Mouse (Mus musculus): Measurements from ENCODE around the gene Dnah8. TPM values are rescaled to one million over a fixed set of nuclear protein-coding genes. Genes with fewer than 3 reads are reported as not detected.

Dnah8 gene
- total and polyA plus RNA-seq, 2 experiments from 2014 or later, result 2.1 to 5.0 TPM

GRCm38 (mm10) chr17:30847498-30847897, 223.3 kb downstream of the Dnah8 start:
- Histone ChIP-seq H3K4me3 (ENCODE audit: low read depth, low read length) (no peak overlapping the region), H3K9ac (no peak overlapping the region), H3K36me3 (ENCODE audit: insufficient read depth) (no peaks in the 10 kb centered on the region), H3K4me2 (ENCODE audit: low read depth) (no peak overlapping the region), H3K27me3 (ENCODE audit: insufficient read depth, low read length) (no peaks in the 10 kb centered on the region), H3K9me3 (ENCODE audit: low read length) (no peaks in the 10 kb centered on the region), H3K27ac (ENCODE audit: low read depth, low read length) (no peak overlapping the region), H3K4me1 (ENCODE audit: insufficient read depth) (no peaks in the 10 kb centered on the region)
- TF ChIP-seq CTCF (IDR thresholded peaks at IDR 0.05; ENCODE audit: low read depth), result no peak
- ATAC-seq, result no peak
- WGBS, result 93% methylated on average over 7 of the region's 7 CpGs
- no peak for DNase-seq

DNA sequence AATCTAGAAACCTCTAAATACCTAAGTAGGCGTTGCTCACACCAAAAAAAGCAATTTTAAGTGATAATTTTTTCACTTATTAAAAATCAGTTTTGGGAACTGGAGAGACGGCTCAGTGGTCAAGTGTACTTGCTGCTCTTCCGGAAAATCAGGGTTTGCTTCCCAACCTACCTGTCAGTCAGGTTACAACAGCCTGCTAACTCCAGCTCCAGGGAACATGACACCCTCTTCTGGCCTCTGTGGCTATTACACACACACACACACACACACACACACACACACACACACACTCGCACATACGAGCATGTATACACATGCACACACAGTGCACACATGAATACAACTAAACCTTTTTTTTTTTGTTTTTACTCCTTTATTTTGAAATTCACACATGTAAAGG, 223.9 kb downstream of the Dnah8 start:
- Histone ChIP-seq H3K27me3 (ENCODE audit: insufficient read depth, low read length) (no peaks in the 10 kb centered on the region), H3K4me1 (ENCODE audit: insufficient read depth) (no peaks in the 10 kb centered on the region), H3K9ac (no peak overlapping the region), H3K9me3 (ENCODE audit: low read length) (no peaks in the 10 kb centered on the region), H3K27ac (ENCODE audit: low read depth, low read length) (no peak overlapping the region), H3K36me3 (ENCODE audit: insufficient read depth) (no peaks in the 10 kb centered on the region), H3K4me2 (ENCODE audit: low read depth) (no peak overlapping the region), H3K4me3 (ENCODE audit: low read depth, low read length) (no peak overlapping the region)
- no peak for DNase-seq
- ATAC-seq, result no peak
- TF ChIP-seq CTCF (IDR thresholded peaks at IDR 0.05; ENCODE audit: low read depth), result no peak
- 86% methylated on average over 5 of the region's 5 CpGs for WGBS

DNA sequence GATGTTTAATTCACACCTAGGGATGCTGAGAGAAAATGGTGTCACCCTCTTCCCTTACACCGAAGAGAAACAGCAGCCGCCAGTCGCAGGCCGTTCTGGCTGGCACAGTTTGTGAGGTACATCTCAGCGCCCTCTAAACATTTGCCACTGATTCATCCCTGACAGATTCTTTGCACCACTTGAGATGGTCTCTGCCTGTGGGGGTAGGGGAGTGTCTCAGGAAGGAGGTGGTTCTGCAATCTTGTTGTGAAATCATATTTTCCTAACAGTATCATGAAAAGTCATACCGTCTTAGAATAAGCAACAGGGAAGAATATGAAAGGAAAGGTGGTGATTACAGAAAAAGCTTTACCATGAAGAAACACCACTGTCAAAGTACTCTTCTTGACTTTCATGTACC, 224.7 kb downstream of the Dnah8 start:
- no peak overlapping the region for H3K9ac ChIP-seq
- 91% methylated on average over 6 of the region's 6 CpGs for WGBS
- no peaks in the 10 kb centered on the region for H3K4me1 ChIP-seq (ENCODE audit: insufficient read depth)
- no peak overlapping the region for H3K4me3 ChIP-seq (ENCODE audit: low read depth, low read length)
- no peaks in the 10 kb centered on the region for H3K36me3 ChIP-seq (ENCODE audit: insufficient read depth)
- no peak overlapping the region for H3K4me2 ChIP-seq (ENCODE audit: low read depth)
- no peaks in the 10 kb centered on the region for H3K27me3 ChIP-seq (ENCODE audit: insufficient read depth, low read length)
- H3K9me3 ChIP-seq (ENCODE audit: low read length), result no peaks in the 10 kb centered on the region
- no peak overlapping the region for H3K27ac ChIP-seq (ENCODE audit: low read depth, low read length)
- no peak for TF ChIP-seq CTCF (IDR thresholded peaks at IDR 0.05; ENCODE audit: low read depth)
- DNase-seq (no peak), ATAC-seq (no peak)

GRCm38 (mm10) chr17:30849813-30850212, 225.7 kb downstream of the Dnah8 start:
- Histone ChIP-seq H3K27me3 (ENCODE audit: insufficient read depth, low read length) (no peaks in the 10 kb centered on the region), H3K4me2 (ENCODE audit: low read depth) (no peak overlapping the region), H3K4me1 (ENCODE audit: insufficient read depth) (no peaks in the 10 kb centered on the region), H3K9ac (no peak overlapping the region), H3K27ac (ENCODE audit: low read depth, low read length) (no peak overlapping the region), H3K4me3 (ENCODE audit: low read depth, low read length) (no peak overlapping the region), H3K36me3 (ENCODE audit: insufficient read depth) (no peaks in the 10 kb centered on the region), H3K9me3 (ENCODE audit: low read length) (no peaks in the 10 kb centered on the region)
- WGBS, result 97% methylated on average over 12 of the region's 12 CpGs
- TF ChIP-seq CTCF (IDR thresholded peaks at IDR 0.05; ENCODE audit: low read depth), result no peak
- ATAC-seq, result no peak
- no peak for DNase-seq

GRCm38 (mm10) chr17:30852345-30852744, 228.2 kb downstream of the Dnah8 start:
- H3K4me1 ChIP-seq (ENCODE audit: insufficient read depth), result no peaks in the 10 kb centered on the region
- ATAC-seq, result no peak
- H3K4me2 ChIP-seq (ENCODE audit: low read depth), result no peak overlapping the region
- H3K9me3 ChIP-seq (ENCODE audit: low read length), result no peaks in the 10 kb centered on the region
- no peak overlapping the region for H3K27ac ChIP-seq (ENCODE audit: low read depth, low read length)
- no peaks in the 10 kb centered on the region for H3K27me3 ChIP-seq (ENCODE audit: insufficient read depth, low read length)
- no peak overlapping the region for H3K4me3 ChIP-seq (ENCODE audit: low read depth, low read length)
- H3K9ac ChIP-seq, result no peak overlapping the region
- DNase-seq, result no peak
- TF ChIP-seq CTCF (IDR thresholded peaks at IDR 0.05; ENCODE audit: low read depth), result peak; percentile 24
- no peaks in the 10 kb centered on the region for H3K36me3 ChIP-seq (ENCODE audit: insufficient read depth)

GRCm38 (mm10) chr17:30857347-30857746, 233.2 kb downstream of the Dnah8 start:
- Histone ChIP-seq H3K9ac (no peak overlapping the region), H3K4me1 (ENCODE audit: insufficient read depth) (0 out of 2 replicates have a peak, but pooled peaks cover 4% of the 10 kb centered on the region), H3K9me3 (ENCODE audit: low read length) (no peaks in the 10 kb centered on the region), H3K27ac (ENCODE audit: low read depth, low read length) (no peak overlapping the region), H3K4me2 (ENCODE audit: low read depth) (no peak overlapping the region), H3K27me3 (ENCODE audit: insufficient read depth, low read length) (no peaks in the 10 kb centered on the region), H3K4me3 (ENCODE audit: low read depth, low read length) (no peak overlapping the region), H3K36me3 (ENCODE audit: insufficient read depth) (no peaks in the 10 kb centered on the region)
- DNase-seq, result no peak
- no peak for TF ChIP-seq CTCF (IDR thresholded peaks at IDR 0.05; ENCODE audit: low read depth)
- ATAC-seq, result no peak
- 84% methylated on average over 5 of the region's 5 CpGs for WGBS

DNA sequence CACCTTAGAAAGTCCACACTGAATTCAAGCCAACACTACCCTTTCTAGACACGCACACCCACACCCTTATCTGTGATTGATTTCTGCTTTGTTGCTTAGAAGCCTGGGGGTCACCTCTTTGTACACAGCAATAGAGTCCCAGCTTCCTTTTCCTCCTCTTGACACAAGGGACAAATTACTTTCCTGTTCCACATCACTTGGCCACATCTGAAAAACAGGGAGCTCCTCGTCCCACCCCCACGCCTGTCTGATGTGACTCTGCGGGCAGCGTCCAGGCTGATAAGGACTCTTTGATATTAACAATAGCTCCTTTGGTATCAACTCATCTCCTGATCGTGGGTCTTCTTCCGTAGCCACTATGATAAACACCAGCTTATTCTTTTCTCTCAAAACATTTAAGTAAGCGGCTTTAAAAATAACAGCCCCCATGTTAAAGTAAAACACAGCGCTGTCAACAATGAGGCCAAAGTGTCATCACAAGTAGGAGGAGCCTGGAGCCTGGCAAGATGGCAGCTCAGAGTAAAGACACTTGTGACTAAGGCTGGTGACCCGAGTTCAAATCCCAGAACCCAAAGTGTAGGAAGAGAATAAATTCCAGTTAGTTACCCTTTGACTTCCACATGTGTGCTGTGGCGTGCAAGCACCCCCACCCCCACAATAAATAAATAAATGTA, 234.6 kb downstream of the Dnah8 start:
- WGBS, result 77% methylated on average over 11 of the region's 11 CpGs
- ATAC-seq, result no peak
- Histone ChIP-seq H3K4me2 (ENCODE audit: low read depth) (no peak overlapping the region), H3K9ac (no peak overlapping the region), H3K9me3 (ENCODE audit: low read length) (no peaks in the 10 kb centered on the region), H3K36me3 (ENCODE audit: insufficient read depth) (no peaks in the 10 kb centered on the region), H3K4me1 (ENCODE audit: insufficient read depth) (0 out of 2 replicates have a peak, but pooled peaks cover 4% of the 10 kb centered on the region), H3K27me3 (ENCODE audit: insufficient read depth, low read length) (no peaks in the 10 kb centered on the region), H3K27ac (ENCODE audit: low read depth, low read length) (no peak overlapping the region), H3K4me3 (ENCODE audit: low read depth, low read length) (no peak overlapping the region)
- DNase-seq, result no peak
- TF ChIP-seq CTCF (IDR thresholded peaks at IDR 0.05; ENCODE audit: low read depth), result no peak

Data from forebrain, postnatal 0 days (tissue).